ENCODE assay signal across 20 mouse cellular contexts in genomic region chr7:109606994-109607610, GRCm38 (mm10).
DNase-seq lines count a peak whose midpoint lies in the region; ATAC-seq and TF ChIP-seq lines count a peak whose summit lies in the region.
"Had no signal": no experiment of that assay in that cellular context is flagged by ENCODE, and none has a peak within 500 bp of the region (broad histone marks: within the 10 kb centered on the region; RNA-seq: fewer than 3 reads in every experiment).

No protein-coding gene starts in this region.

- H3K4me2 ChIP-seq in heart, embryonic 15.5 days, result no peak overlapping the region
- H3K4me2 ChIP-seq: hindbrain, embryonic 15.5 days; liver, embryonic 13.5 days; midbrain, embryonic 13.5 days had no signal

- peaks cover 9% of the 10 kb centered on the region for H3K79me3 ChIP-seq in C2C12 (ENCODE audit: low read depth)

- no peak for TF ChIP-seq EP300 in heart, adult 2 months (IDR thresholded peaks at IDR 0.05; ENCODE audit: insufficient read depth, low read depth, low read length)

- H3K9ac ChIP-seq in heart, adult 2 months (ENCODE audit: low read depth, low read length), result no peak overlapping the region
- H3K9ac ChIP-seq in heart, embryonic 15.5 days, result no peak overlapping the region
- H3K9ac ChIP-seq: hindbrain, embryonic 15.5 days; liver, embryonic 13.5 days; midbrain, embryonic 13.5 days had no signal

- ATAC-seq in heart, embryonic 15.5 days (replicated peaks; ENCODE audit: insufficient number of reproducible peaks, insufficient read depth, low FRiP score, low read depth), result no peak
- ATAC-seq: CD4-positive, CD25-positive, alpha-beta regulatory T cell, adult 4 months; forebrain, embryonic 14.5 days; intestine, embryonic 16.5 days; midbrain, embryonic 13.5 days had no signal

- peaks cover 15% of the 10 kb centered on the region for H3K79me2 ChIP-seq in heart, adult 2 months (replicated peaks; ENCODE audit: control insufficient read depth, insufficient read depth, low read length)
- peaks cover 32% of the 10 kb centered on the region for H3K79me2 ChIP-seq in C2C12 (ENCODE audit: control insufficient read depth, insufficient read depth)

- no peaks in the 10 kb centered on the region for H3K27me3 ChIP-seq in heart, adult 2 months (ENCODE audit: control insufficient read depth, insufficient read depth, low read length)
- H3K27me3 ChIP-seq in C2C12 (ENCODE audit: control insufficient read depth, insufficient read depth, insufficient read length), result no peaks in the 10 kb centered on the region
- no peaks in the 10 kb centered on the region for H3K27me3 ChIP-seq in heart, embryonic 15.5 days
- H3K27me3 ChIP-seq: hindbrain, embryonic 15.5 days; liver, embryonic 13.5 days; midbrain, embryonic 13.5 days had no signal

- H3K4me1 ChIP-seq in heart, adult 2 months (ENCODE audit: control insufficient read depth, insufficient read depth, low read length), result peaks cover 35% of the 10 kb centered on the region
- peaks cover 52% of the 10 kb centered on the region for H3K4me1 ChIP-seq in heart, embryonic 15.5 days (replicated peaks)

- no peaks in the 10 kb centered on the region for H3K9me3 ChIP-seq in heart, embryonic 15.5 days (replicated peaks)
- H3K9me3 ChIP-seq: embryonic facial prominence, embryonic 10.5 days; hindbrain, embryonic 15.5 days; limb, embryonic 10.5 days; liver, embryonic 13.5 days; midbrain, embryonic 13.5 days had no signal

- H3ac ChIP-seq in C2C12 (ENCODE audit: control insufficient read depth, insufficient read length, low read depth), result no peak overlapping the region

- 36% methylated on average over 7 of the region's 7 CpGs for WGBS in heart, adult 2 months
- 65% methylated on average over 7 of the region's 7 CpGs for WGBS in heart, embryonic 15.5 days

- TF ChIP-seq CTCF in heart, adult 2 months (IDR thresholded peaks at IDR 0.05), result no peak
- no peak for TF ChIP-seq CTCF in C2C12 (IDR thresholded peaks at IDR 0.05; ENCODE audit: control insufficient read depth, insufficient read depth, insufficient read length)

- TF ChIP-seq POLR2A in heart, adult 2 months (IDR thresholded peaks at IDR 0.05; ENCODE audit: insufficient read depth, low read depth, low read length), result no peak

- peaks cover 70% of the 10 kb centered on the region for H3K36me3 ChIP-seq in heart, adult 2 months (ENCODE audit: control insufficient read depth, insufficient read depth, low read length)
- H3K36me3 ChIP-seq in C2C12 (ENCODE audit: control insufficient read depth, insufficient read depth), result no peaks in the 10 kb centered on the region
- H3K36me3 ChIP-seq in heart, embryonic 15.5 days, result no peaks in the 10 kb centered on the region
- H3K36me3 ChIP-seq: hindbrain, embryonic 15.5 days; liver, embryonic 13.5 days; midbrain, embryonic 13.5 days had no signal

- intact Hi-C loops in heart, adult 2 months (cut with DNase I), result no loop called here

- H3K4me3 ChIP-seq in heart, adult 2 months, result no peak overlapping the region
- no peak overlapping the region for H3K4me3 ChIP-seq in C2C12 (ENCODE audit: insufficient read depth, poor library complexity, severe bottlenecking)
- H3K4me3 ChIP-seq in heart, embryonic 15.5 days, result no peak overlapping the region
- H3K4me3 ChIP-seq: embryonic facial prominence, embryonic 10.5 days; hindbrain, embryonic 15.5 days; layer of hippocampus, adult 2 months; limb, embryonic 10.5 days; liver, embryonic 13.5 days; midbrain, embryonic 13.5 days had no signal

- DNase-seq in heart, adult 2 months, result peak in 1 of 2 experiments; percentile 36
- no peak for DNase-seq in heart, postnatal 4 days
- peak; percentile 65 for DNase-seq in ES-CJ7 (ENCODE audit: low read depth, low spot score)
- DNase-seq in thymus, postnatal 14 days, result no peak
- DNase-seq in urinary bladder, adult 2 months (ENCODE audit: low spot score), result no peak
- DNase-seq: cerebellum, adult 18-20 months; liver, embryonic 13.5 days; retina, postnatal 1 day; spleen, adult 18-20 months; thymus, adult 2 months had no signal

- H3K27ac ChIP-seq in heart, adult 2 months, result peak overlapping the region; percentile 63
- H3K27ac ChIP-seq in heart, embryonic 15.5 days, result peak overlapping the region; percentile 44
- H3K27ac ChIP-seq: embryonic facial prominence, embryonic 10.5 days; hindbrain, embryonic 15.5 days; layer of hippocampus, adult 2 months; limb, embryonic 10.5 days; liver, embryonic 13.5 days; midbrain, embryonic 13.5 days had no signal

TF ChIP-seq in C2C12, 6 proteins besides CTCF, POLR2A, EP300 and RAD21:
- TF ChIP-seq CEBPB (IDR thresholded peaks at IDR 0.05; ENCODE audit: low read depth), result no peak
- TF ChIP-seq MAX (IDR thresholded peaks at IDR 0.05), result no peak
- TF ChIP-seq MYOD1 (IDR thresholded peaks at IDR 0.05; ENCODE audit: control insufficient read depth, insufficient read length, low read depth), result peak; percentile 80
